Mouse (Mus musculus) spleen, adult 12 weeks (tissue): ENCODE results near the gene Pde8a.

Experiments
- DNase-seq: peaks from one replicate; pipeline ENCODE4 v3.0.0; 2022; ENCODE audit warnings: low spot score

Gene Pde8a

DNA sequence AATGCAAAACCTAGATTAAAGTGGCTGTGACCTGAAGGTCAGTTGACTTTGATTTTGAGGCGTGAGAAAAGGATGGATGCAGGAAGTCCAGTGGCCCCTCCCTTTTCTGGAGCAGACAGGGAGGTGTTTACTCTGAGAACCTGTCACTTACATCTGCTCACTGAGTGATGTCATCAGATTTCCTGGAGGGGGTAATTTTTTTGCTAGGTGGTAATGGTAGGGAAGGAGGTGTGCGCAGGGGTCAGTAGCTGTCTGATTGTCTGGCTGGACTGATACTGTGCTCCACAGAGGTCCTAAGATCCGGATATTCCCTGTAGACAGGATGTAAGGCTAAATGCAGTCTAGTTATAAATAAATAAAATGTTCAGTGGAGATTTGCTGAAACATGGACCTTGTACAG is 59.5 kb downstream of the Pde8a start:
- DNase-seq: no peak

DNA sequence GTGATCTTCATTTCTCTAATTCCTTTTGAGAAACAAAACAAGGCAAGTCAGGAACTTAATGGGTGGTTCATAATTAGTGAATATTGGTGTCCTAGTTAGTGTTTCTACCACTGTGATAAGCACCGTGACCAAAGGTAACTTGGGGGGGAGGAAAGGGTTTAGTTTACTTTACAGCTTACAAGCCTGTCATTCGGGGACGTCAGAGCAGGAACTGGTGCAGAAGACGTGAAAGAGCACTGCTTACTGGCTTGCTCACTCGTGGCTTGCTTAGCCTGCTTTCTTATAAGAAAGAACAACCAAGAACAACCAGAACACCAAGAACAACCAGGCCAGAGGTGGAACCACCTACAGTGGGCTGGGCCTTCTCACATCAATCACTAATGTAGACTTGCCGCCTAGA is 65.6 kb downstream of the Pde8a start:
- no peak for DNase-seq

DNA sequence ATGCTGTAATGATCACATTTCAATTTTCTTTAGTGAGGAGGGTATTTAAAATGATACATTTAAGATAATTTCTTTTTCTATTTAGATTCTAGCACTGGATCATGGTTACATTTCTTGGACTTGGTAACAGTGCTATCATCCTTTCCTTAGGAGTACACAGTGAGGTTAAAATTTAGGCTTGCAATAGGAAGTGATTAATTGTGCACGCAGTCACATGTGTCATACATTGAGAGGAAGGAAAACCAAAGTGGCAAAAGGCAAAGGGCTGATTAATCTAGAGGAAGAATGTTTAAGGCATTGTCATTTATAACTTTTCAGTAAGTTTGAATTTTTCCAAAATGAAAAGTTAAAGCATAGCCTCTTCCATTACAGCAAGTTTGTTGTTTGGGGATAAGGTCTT is 67.8 kb downstream of the Pde8a start:
- DNase-seq: no peak

DNA sequence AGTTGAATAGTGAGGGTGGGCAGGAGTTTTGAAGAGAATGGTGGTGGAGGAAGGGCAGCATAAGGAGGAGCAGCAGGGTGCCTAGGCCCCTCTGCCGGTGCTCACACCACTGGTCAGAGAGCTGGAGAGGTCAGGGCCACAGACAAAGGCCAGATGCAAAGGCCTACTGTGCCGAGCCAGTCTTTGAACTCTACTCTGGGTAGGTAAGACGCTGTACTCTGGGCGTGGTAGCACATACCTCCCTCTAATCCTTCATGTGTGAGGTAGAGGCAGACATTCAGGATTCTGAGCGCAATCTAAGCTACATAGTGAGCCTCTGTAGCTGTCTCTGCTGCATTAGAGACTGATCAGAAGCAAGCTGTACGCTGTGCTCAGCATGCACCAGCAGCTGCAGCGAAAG is 73.1 kb downstream of the Pde8a start:
- no peak for DNase-seq

DNA sequence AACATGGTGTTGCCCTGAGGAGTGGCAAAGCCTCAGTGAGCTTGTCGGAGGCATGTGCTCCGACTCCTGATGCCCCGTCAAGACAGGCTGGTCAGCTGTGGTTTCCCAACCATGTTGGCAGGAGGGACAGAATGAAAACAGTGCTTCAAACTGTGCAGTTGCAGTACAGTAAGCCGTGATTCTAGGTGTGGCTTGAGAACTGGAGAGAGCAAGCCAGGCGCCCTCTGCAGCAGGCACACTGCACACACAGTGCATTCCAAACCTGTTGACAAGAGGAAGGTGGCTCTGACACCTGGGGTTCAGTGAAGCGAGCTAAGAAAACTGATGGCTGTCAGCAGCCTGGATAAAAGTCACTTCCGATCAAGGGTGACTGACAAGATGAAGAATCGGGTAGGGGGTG is 73.5 kb downstream of the Pde8a start:
- DNase-seq: no peak

DNA sequence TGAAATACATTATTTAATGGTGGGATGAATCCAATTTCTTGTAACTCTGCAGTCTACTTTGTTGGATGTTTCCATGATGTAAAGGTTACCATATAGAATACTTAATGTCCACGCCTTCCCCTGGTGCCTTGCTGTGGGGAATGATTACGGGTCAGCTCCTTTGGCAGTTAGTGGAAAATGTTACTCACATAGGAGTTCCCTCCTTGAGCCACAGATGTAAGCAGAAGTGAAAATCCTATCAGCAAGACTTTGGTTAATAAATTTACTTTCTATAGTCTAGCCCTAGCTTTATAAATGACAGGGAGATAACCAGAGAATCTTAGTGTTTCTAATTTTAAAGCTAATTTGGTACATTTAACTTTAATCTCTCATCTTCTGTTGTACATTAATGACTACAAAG is 81.8 kb downstream of the Pde8a start:
- DNase-seq: no peak

DNA sequence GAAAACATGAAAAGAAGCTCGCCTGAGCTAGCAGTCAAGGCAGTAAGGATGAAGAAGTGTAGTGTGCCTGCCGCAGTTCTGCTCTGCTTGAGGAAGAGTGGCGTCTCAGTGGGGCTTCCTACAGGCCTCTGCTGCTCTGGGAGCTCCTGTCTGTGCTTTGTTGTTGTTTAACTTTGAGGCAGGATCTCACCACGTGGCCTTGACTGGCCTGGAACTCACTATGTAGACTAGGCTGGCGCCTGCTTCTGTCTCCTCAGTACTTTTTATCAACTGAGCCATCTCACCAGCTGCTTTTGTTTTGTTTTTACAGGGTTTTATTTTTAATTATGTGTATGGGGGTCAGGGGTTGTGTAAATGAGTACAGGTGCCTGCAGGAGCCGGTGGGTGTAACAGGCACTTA is 84.8 kb downstream of the Pde8a start:
- DNase-seq: no peak

DNA sequence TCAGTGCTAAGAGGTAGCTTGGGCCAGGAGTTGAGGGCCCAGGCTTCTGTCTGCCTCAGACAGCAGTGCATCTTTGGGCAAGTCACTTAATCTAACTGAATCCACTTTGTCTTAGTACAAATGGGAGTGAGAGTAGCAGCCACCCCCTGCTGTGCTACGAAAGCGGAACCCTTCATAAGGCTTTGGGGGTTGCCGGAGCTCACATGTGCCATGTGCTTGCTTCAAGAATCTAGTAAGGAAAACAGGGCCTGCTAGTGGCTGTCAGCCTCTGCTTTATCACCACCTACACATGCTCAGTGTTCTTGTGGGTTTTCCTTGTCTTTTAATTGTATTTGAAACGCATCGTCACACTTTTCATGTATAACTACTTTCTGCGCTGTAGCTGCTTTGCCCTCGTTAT is 87.9 kb downstream of the Pde8a start:
- no peak for DNase-seq

DNA sequence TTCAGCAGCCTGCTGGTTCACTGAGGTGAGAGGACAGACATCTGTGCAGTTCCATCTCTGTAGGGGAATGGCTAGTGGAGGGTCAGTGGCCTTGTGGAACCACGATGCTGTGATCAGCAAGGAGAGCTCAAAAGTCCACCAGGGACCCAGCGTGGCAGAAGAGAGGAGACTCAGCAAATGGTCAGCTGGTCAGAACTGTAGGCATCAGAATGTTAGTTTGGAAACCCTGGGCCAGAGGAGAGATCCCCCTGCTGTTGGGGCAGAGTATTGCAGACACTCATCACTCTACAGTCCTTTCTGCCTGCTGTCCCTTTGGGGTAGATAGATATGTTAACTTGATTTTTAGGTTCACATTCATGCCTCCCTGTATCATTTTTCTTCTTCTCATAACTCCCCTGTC is 90.3 kb downstream of the Pde8a start:
- no peak for DNase-seq

DNA sequence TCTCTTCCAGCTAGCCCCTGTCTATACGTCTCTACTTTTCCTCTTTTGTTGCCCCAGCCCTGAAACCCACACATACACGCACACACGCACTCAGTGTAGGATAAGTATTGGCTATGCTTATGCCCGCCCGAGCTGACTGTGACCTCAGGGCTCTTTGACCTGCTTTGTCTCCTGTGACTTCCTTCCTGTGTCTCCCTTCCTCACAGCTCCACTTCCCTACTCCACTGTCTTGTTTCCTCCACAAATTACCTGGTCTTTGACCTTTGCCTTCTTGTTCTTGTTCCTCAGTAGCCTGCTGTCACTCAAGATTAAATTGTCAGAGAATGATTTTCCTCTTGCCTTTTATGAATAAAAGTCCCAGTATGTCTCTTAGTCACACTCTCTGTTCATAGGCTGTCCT is 90.7 kb downstream of the Pde8a start:
- no peak for DNase-seq

DNA sequence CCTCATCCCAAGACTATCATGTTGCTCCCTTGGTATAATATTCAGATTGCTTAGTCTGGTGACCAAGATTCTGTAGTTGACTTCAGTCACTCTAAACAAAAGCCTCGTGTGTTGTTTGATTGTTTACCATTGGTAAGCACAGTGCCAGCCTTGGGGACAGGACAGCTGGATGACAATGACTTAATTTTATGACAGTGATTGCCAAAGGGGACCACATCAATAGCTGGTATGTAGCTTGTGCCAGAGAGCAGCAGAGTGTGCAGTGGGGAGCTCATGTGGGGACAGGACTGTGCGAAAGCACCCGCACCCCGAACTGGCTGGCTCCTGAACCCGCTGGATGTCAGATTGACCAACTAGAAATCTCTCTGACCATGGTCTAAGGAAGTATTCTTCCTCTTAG is 91.3 kb downstream of the Pde8a start:
- no peak for DNase-seq

DNA sequence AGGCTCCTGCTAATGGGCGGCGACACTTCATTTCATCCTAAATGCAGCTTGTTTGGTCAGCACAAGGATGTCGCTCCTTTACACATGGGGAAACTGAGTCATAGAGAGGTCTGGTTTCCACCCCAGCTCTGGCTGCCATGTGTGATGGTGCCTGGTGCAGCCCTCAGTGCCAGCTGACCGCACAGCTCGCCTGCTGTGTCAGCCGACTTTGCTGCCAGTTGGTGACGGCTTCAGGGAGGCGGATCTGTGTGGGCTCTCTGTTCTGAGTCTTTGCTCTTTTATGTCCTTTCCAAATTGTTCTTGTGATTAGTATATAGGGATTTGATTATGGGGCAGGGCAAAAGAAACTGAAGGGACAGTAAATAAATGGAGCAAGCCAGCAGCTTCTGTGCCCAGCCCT is 94.3 kb downstream of the Pde8a start:
- DNase-seq: no peak

DNA sequence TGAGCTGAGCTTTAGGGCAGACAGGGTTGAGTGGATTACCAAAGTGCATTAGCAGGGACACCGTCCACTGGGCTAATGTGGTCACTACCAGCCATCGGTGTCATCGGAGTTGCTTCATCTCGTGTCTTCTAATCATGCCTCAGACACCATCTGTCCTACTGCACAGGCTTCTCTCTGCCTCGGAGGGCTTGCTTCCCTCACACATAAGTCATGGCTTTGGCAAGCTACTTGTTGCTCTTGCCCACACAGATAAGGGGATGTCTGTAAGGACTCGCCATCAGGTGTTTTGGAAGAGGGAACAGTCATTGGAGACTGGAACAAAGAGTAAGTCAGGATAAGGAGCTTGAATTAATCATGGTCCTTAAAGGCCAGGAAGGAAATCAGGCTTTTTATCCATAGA is 95.9 kb downstream of the Pde8a start:
- no peak for DNase-seq

DNA sequence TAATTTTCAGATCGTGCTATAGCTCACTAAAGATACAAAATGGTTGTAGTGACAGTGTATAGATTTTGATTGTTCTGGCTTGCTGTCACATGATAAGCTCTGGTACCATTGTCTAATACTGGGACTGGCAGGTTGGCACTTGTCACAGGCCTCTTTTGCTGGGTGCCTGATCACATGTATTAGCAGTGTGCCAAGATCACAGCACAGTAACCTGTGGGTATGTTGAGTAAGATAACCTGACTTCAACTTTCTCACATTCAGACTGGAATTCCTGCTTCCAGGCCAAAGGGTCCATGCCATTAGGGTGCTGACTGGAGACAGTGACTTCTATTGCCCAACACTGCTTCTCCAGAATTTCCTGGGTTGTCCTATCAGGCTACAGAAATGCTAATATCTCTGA is 97.7 kb downstream of the Pde8a start:
- no peak for DNase-seq

DNA sequence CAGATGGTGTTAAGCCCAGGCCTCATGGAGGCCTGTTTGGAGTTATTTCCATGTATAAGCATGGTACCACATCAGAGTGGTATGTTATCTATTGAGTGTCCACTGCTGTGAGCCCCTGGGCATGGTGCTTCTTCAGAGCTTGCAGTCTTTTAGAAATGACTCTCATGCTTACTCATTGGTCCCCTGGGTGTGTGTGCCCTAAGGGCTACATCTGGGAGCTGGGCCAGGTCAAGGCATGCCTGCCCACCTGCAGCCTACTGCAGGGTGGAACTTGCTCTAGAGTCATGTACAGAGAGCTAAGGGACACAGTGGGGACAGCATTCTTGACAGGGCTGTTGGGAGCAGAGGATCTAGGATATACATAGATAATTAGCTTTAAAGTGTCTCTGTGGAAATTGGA is 98.2 kb downstream of the Pde8a start:
- no peak for DNase-seq

DNA sequence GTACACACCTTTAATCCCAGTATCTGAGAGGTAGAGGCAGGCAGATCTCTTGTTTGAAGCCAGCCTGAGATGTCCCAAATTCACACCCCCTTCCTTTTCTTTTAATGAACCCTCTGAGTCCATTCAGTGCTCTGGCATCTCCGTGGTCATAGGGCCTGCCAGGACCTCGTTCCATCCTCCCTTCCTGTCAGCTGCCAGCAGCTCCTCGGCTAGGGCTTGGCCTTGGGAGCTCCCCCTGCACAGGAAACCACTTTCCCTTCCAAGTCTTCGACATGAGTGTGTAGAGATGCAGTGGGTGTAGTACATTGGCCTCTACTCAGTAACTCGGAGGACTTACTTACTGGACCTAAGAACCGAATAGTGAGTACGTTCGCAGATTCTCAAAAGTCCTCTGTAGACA is 102.2 kb downstream of the Pde8a start:
- no peak for DNase-seq

DNA sequence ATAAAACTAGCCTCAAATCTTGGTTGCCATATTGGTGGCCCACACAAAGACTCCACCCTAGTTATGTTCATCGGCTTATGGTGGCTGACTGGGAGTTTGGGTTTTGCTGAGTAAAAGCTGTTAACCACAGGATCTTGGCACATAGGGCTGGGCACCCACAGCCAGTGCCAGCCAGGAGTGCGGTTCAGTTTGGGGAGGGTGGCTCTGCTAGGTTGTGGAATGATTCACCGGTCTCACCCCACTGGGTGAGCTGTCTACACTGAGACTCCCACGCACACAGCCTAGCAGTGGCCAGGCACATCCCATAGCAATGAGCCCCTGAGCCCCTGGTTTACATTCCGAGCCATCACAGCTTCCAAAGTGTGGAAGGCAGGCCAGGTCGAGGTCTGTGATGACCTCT is 106.4 kb downstream of the Pde8a start:
- no peak for DNase-seq

DNA sequence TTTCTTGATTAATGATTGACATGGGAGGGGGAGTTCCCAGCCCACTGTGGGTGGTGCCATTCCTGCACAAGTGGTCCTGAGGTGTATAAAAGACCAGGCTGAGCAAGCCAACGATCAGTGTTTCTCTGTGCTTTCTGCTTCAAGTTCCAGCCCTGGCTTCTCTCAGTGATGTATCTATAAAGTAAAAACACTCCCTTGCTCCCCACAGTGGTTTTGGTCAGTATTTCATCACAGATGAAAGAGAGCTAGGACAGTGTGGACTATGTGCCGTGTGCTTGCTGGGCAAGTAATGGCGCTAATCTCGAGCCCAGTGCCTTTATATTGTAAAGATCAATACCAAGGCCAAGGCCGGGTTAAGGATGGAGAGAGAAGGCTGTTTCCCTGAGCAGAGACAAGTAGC is 108.4 kb downstream of the Pde8a start:
- DNase-seq: no peak

DNA sequence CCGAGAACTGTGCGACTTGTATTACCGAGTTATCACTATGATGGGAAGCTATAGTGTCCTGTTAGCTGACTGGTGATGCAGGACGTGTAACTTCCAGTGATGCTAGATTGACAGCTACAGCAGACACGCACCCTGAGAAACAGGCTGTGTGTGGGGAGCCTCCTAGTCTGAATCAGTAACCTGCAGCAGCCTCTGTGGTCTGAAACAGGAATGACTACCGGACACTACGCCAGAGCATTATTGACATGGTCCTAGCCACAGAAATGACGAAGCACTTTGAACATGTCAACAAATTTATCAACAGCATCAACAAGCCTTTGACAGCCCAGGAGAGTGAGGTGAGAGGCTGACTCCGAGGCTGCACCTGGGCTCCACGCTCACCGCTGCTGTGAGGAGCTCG is 112.6 kb downstream of the Pde8a start:
- no peak for DNase-seq

DNA sequence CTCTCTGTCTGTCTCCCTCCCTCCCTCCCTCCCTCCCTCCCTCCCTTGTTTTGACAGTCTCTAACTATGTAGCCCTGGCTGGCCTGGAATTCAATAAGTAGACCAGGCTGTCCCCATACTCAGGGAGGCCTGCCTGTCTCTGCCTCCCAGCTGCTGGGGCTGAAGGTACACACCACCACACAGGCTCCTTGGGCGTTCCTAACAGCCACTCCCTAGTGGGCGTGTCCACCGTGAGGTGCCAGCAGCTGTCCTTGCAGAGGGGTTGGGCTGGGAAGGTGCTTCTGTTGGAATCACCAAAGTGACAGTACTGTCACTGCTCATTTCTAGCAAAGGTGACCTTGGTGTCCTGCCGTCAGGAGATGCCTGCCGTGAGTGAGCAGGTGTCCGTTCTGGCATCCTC is 113.5 kb downstream of the Pde8a start:
- no peak for DNase-seq

DNA sequence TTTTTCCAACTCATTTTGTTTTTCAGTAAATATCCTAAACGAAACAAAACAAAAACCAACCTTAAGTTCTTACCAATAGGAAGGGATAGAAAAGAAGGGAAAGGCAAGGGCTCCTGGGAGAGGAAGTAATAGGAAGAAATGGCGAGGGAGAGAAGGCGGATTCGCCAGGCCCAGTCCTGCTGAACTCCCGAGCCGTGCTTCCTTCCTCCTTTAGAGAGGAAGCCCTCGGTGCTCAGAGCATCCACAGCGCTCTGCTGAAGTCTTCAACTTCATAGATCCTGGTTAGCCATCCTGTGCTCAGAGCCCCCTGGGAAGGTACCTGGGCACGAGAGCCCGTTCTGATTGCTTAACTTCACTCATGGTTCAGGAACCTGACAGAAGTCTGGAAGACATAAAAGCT is 114.3 kb downstream of the Pde8a start:
- DNase-seq: no peak

DNA sequence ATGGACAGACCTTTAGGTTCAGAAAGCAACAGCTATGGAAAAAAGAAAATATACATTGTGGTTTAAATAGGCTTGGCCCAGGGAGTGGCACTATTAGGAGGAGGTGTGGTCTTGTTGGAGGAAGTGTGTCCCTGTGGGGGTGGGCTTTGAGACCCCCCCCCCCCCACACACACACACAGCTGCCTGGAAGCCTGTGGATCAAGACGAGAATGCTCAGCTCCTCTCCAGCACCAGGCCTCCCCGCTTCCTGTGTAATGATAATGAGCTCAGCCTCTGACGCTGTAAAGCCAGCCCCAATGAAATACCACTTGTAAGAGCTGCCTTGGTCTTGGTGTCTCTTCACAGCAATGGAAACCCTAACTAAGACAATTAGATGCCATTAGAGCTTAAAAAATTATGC is 117.4 kb downstream of the Pde8a start:
- DNase-seq: no peak

DNA sequence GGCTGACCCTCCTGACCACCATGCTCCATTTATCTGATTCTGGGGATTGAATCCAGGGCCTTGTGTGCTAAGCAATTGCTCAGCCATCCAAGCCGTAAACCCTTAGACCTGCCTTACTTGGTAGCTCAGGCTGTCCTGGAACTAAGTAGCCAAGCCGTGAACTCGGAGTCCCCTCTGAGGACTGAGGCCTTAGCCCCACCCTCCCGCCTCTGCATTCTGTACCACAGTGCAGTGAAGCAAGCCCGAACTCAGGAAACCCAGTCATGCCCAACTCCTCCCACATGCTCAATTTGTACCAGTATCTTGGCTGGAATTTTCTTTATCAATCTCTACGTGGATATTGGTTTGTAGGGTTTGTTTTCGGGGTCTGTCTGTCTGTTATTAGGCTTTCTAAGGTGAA is 118.5 kb downstream of the Pde8a start:
- DNase-seq: no peak

DNA sequence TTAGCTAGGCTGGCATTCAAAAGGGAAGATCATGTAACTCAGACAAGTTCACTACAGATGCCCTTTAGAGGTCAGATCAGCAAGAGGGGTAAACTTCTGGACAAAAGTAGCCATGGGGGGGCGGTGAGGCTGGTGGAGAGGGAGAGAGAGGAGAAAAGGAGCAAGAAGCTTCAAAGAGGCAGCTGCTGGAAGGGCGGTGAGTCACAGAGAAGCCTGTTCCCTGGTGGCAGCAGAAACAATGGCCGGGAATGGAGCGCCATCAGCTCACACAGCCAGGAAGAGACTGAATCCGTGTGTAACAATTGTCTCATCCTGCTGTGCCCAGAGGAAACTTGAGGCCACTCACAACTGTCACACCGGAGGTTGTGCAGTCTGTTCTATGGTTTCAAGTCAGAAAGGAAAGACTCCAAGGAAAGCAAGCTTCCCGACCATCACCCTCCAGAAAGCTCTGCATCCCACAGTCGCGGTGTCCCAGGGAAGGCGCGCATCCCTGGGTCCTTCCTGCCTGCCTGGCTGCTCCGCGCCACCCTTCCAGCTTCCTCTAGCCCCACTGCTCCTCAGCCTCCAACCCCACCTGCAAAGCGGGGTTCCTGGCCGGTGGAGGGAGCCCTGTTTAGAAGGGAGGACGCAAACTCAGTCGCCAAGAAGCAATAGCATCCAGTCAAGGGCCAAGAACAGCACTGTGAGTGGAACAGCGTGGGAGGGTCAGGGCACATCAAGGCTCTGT is 122.5 kb downstream of the Pde8a start:
- no peak for DNase-seq

DNA sequence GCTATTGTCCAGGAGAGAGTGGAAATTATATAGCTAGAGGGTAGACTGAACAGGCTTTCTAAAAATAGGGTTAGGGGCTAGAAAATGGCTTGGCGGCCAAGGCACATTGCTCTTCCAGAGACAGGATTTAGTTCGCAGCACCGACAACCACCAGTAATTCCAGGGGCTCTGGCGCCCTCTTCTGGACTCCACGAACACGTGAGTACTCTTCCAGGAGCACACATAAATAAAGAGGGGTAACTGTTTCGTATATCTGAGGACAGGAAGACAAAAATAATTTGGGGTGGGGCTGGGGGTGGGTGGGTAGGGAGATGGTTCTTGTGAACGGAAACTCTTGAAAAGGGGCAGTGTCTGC is 123.0 kb downstream of the Pde8a start:
- no peak for DNase-seq
